Mouse (Mus musculus) cortical plate, adult 2 months (tissue): ENCODE results near the gene Plin1.

Source experiments
- CTCF ChIP-seq: fragments of 200-500 bp; IDR thresholded peaks from 2 replicates; pipeline ENCODE4 v1.5.1; 2011; ENCODE audit warnings: mild to moderate bottlenecking, control low read depth, low read length; ENCODE audit not compliant: insufficient read depth; ENCODE audit errors: extremely low read depth
- POLR2A ChIP-seq: fragments of 200-500 bp; IDR thresholded peaks from 2 replicates; pipeline ENCODE4 v1.6.1; 2011; ENCODE audit warnings: mild to moderate bottlenecking, low read length, control low read depth; ENCODE audit not compliant: insufficient read depth; ENCODE audit errors: extremely low read depth

GRCm38 (mm10) chr7:79762106-79762505 lies 29.4 kb upstream of the Plin1 start:
- TF ChIP-seq POLR2A (no peak), CTCF (no peak)
